Mouse (Mus musculus): ENCODE measurements at regions not wholly inside any gene's neighbourhood (a gene's known extent, or its start where the extent isn't known, plus 50 kb on each side); places are given as distances from the start of the nearest gene placed in this dataset.

- Histone ChIP-seq H3K9ac (ENCODE audit: low read depth, low read length) (no peak overlapping the region), H3K4me3 (no peak overlapping the region), H3K27me3 (ENCODE audit: control insufficient read depth, insufficient read depth, low read length) (no peaks in the 10 kb centered on the region), H3K4me1 (ENCODE audit: control insufficient read depth, insufficient read depth, low read length) (no peaks in the 10 kb centered on the region; the same call in 1 of the 2 replicates), H3K36me3 (ENCODE audit: control insufficient read depth, insufficient read depth, low read length) (no peaks in the 10 kb centered on the region), H3K79me2 (replicated peaks; ENCODE audit: control insufficient read depth, insufficient read depth, low read length) (no peaks in the 10 kb centered on the region), H3K27ac (no peak overlapping the region)
- intact Hi-C loops (cut with DNase I): loop anchor here (5.0 kb wide), 1 partner anchor 57 kb away; no protein-coding TSS in a partner anchor
- DNase-seq: no peak
- TF ChIP-seq CTCF (IDR thresholded peaks at IDR 0.05) (no peak), EP300 (IDR thresholded peaks at IDR 0.05; ENCODE audit: insufficient read depth, low read depth, low read length) (no peak), POLR2A (IDR thresholded peaks at IDR 0.05; ENCODE audit: insufficient read depth, low read depth, low read length) (no peak)
- WGBS: 73% methylated on average over 8 of the region's 8 CpGs
These were observed 299.9 kb upstream of the Adgrl2 start for GRCm38 (mm10) chr3:149290228-149290627.

GRCm38 (mm10) chr3:149287080-149287479 is 296.7 kb upstream of the Adgrl2 start:
- DNase-seq: no peak
- WGBS: 94% methylated on average over 4 of the region's 4 CpGs
- H3K4me1 ChIP-seq (ENCODE audit: control insufficient read depth, insufficient read depth, low read length): no peaks in the 10 kb centered on the region; the same call in 1 of the 2 replicates
- no peak overlapping the region for H3K9ac ChIP-seq (ENCODE audit: low read depth, low read length)
- no peaks in the 10 kb centered on the region for H3K27me3 ChIP-seq (ENCODE audit: control insufficient read depth, insufficient read depth, low read length)
- TF ChIP-seq EP300 (IDR thresholded peaks at IDR 0.05; ENCODE audit: insufficient read depth, low read depth, low read length) (no peak), POLR2A (IDR thresholded peaks at IDR 0.05; ENCODE audit: insufficient read depth, low read depth, low read length) (no peak), CTCF (IDR thresholded peaks at IDR 0.05) (no peak)
- H3K36me3 ChIP-seq (ENCODE audit: control insufficient read depth, insufficient read depth, low read length): no peaks in the 10 kb centered on the region
- intact Hi-C loops (cut with DNase I): no loop called here
- H3K4me3 ChIP-seq: no peak overlapping the region
- no peak overlapping the region for H3K27ac ChIP-seq
- H3K79me2 ChIP-seq (replicated peaks; ENCODE audit: control insufficient read depth, insufficient read depth, low read length): no peaks in the 10 kb centered on the region

- H3K27ac ChIP-seq: no peak overlapping the region
- TF ChIP-seq EP300 (IDR thresholded peaks at IDR 0.05; ENCODE audit: insufficient read depth, low read depth, low read length) (no peak), POLR2A (IDR thresholded peaks at IDR 0.05; ENCODE audit: insufficient read depth, low read depth, low read length) (no peak), CTCF (IDR thresholded peaks at IDR 0.05) (no peak)
- intact Hi-C loops (cut with DNase I): no loop called here
- DNase-seq: no peak
- 93% methylated on average over 4 of the region's 4 CpGs for WGBS
- no peak overlapping the region for H3K9ac ChIP-seq (ENCODE audit: low read depth, low read length)
- H3K36me3 ChIP-seq (ENCODE audit: control insufficient read depth, insufficient read depth, low read length): no peaks in the 10 kb centered on the region
- H3K27me3 ChIP-seq (ENCODE audit: control insufficient read depth, insufficient read depth, low read length): no peaks in the 10 kb centered on the region
- no peak overlapping the region for H3K4me3 ChIP-seq
- H3K79me2 ChIP-seq (replicated peaks; ENCODE audit: control insufficient read depth, insufficient read depth, low read length): no peaks in the 10 kb centered on the region
- peaks cover 3% of the 10 kb centered on the region; the same call in 1 of the 2 replicates for H3K4me1 ChIP-seq (ENCODE audit: control insufficient read depth, insufficient read depth, low read length)
These were observed 294.6 kb upstream of the Adgrl2 start for GRCm38 (mm10) chr3:149284976-149285375.

GRCm38 (mm10) chr3:149280807-149281789 is 290.7 kb upstream of the Adgrl2 start:
- TF ChIP-seq POLR2A (IDR thresholded peaks at IDR 0.05; ENCODE audit: insufficient read depth, low read depth, low read length) (no peak), CTCF (IDR thresholded peaks at IDR 0.05) (no peak), EP300 (IDR thresholded peaks at IDR 0.05; ENCODE audit: insufficient read depth, low read depth, low read length) (no peak)
- no peaks in the 10 kb centered on the region for H3K36me3 ChIP-seq (ENCODE audit: control insufficient read depth, insufficient read depth, low read length)

GRCm38 (mm10) chr3:149279338-149279737 is 289.0 kb upstream of the Adgrl2 start:
- H3K79me2 ChIP-seq (replicated peaks; ENCODE audit: control insufficient read depth, insufficient read depth, low read length): no peaks in the 10 kb centered on the region
- intact Hi-C loops (cut with DNase I): no loop called here
- no peak overlapping the region for H3K9ac ChIP-seq (ENCODE audit: low read depth, low read length)
- H3K27ac ChIP-seq: no peak overlapping the region
- no peaks in the 10 kb centered on the region; the same call in 1 of the 2 replicates for H3K36me3 ChIP-seq (ENCODE audit: control insufficient read depth, insufficient read depth, low read length)
- H3K4me3 ChIP-seq: no peak overlapping the region
- no peak for DNase-seq
- no peaks in the 10 kb centered on the region for H3K27me3 ChIP-seq (ENCODE audit: control insufficient read depth, insufficient read depth, low read length)
- TF ChIP-seq CTCF (IDR thresholded peaks at IDR 0.05) (no peak), EP300 (IDR thresholded peaks at IDR 0.05; ENCODE audit: insufficient read depth, low read depth, low read length) (no peak), POLR2A (IDR thresholded peaks at IDR 0.05; ENCODE audit: insufficient read depth, low read depth, low read length) (no peak)
- WGBS: 93% methylated on average over 6 of the region's 6 CpGs
- H3K4me1 ChIP-seq (ENCODE audit: control insufficient read depth, insufficient read depth, low read length): peaks cover 5% of the 10 kb centered on the region

More at GRCm38 (mm10) chr3:149280807-149281789, 290.7 kb upstream of the Adgrl2 start:
- intact Hi-C loops (cut with DNase I): no loop called here
- no peak overlapping the region for H3K4me3 ChIP-seq
- WGBS: 61% methylated on average over 9 of the region's 9 CpGs
- no peak overlapping the region for H3K27ac ChIP-seq
- no peaks in the 10 kb centered on the region for H3K27me3 ChIP-seq (ENCODE audit: control insufficient read depth, insufficient read depth, low read length)
- peaks cover 3% of the 10 kb centered on the region; the same call in 1 of the 2 replicates for H3K4me1 ChIP-seq (ENCODE audit: control insufficient read depth, insufficient read depth, low read length)
- H3K9ac ChIP-seq (ENCODE audit: low read depth, low read length): no peak overlapping the region
- H3K79me2 ChIP-seq (replicated peaks; ENCODE audit: control insufficient read depth, insufficient read depth, low read length): no peaks in the 10 kb centered on the region
- DNase-seq: no peak

GRCm38 (mm10) chr3:149277812-149278211 is 287.5 kb upstream of the Adgrl2 start:
- H3K36me3 ChIP-seq (ENCODE audit: control insufficient read depth, insufficient read depth, low read length): no peaks in the 10 kb centered on the region; the same call in 1 of the 2 replicates
- no peak overlapping the region for H3K4me3 ChIP-seq
- H3K4me1 ChIP-seq (ENCODE audit: control insufficient read depth, insufficient read depth, low read length): peaks cover 5% of the 10 kb centered on the region
- intact Hi-C loops (cut with DNase I): no loop called here
- TF ChIP-seq CTCF (IDR thresholded peaks at IDR 0.05) (no peak), POLR2A (IDR thresholded peaks at IDR 0.05; ENCODE audit: insufficient read depth, low read depth, low read length) (no peak), EP300 (IDR thresholded peaks at IDR 0.05; ENCODE audit: insufficient read depth, low read depth, low read length) (no peak)
- DNase-seq: no peak
- H3K79me2 ChIP-seq (replicated peaks; ENCODE audit: control insufficient read depth, insufficient read depth, low read length): no peaks in the 10 kb centered on the region
- no peak overlapping the region for H3K9ac ChIP-seq (ENCODE audit: low read depth, low read length)
- WGBS: 62% methylated on average over 3 of the region's 3 CpGs
- H3K27me3 ChIP-seq (ENCODE audit: control insufficient read depth, insufficient read depth, low read length): no peaks in the 10 kb centered on the region
- H3K27ac ChIP-seq: no peak overlapping the region
